Mouse (Mus musculus): ENCODE data around the gene Tbc1d9. TPM values are rescaled to one million over a fixed set of nuclear protein-coding genes. Genes with fewer than 3 reads are reported as not detected.
"Not testable (repeated sequence)": the region's sequence is repeated elsewhere in the genome, so short reads cannot be mapped to it uniquely, and the experiment has no call there.

Tbc1d9 gene
- polyA plus RNA-seq, 1 experiment, result 3.6 TPM

GRCm38 (mm10) chr8:83290176-83290575, 125.0 kb downstream of the Tbc1d9 start, which contains the start of gene Ucp1:
Gene Ucp1, plus strand, starts transcription at chr8:83290352.
- 4% methylated on average over 20 of the region's 20 CpGs for WGBS
- TF ChIP-seq CTCF (IDR thresholded peaks at IDR 0.05; ENCODE audit: control insufficient read depth, insufficient read depth, low read length), result no peak
- no peak for TF ChIP-seq POLR2A (IDR thresholded peaks at IDR 0.05; ENCODE audit: borderline replicate concordance, control insufficient read depth, low read depth, low read length)
- H3K4me1 ChIP-seq (ENCODE audit: control insufficient read depth, insufficient read depth, low read length), result no peaks in the 10 kb centered on the region

DNA sequence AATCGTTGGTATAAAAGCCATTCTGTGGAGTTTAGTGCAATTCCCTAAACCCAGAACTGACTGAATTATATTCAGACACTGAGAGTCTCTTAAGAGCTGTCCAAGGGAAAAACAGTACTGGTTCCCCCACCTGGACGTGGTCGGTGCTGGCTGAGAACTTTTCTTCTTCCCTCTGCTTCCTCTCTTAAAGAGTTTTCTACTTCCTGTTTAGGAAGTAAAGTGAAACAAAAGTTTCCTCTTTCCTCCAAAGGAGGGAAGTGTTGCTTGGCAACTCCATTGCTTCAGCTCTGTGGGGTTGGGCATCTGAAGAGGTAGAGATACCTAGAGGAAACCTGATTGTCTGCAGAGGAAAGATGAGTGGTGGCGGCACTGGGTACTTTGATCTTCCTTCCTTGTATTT, 132.2 kb downstream of the Tbc1d9 start:
- Histone ChIP-seq H3K27ac (ENCODE audit: control insufficient read depth, insufficient read depth, low read depth, low read length, poor library complexity) (no peak overlapping the region), H3K4me1 (ENCODE audit: control insufficient read depth, insufficient read depth, low read length) (no peaks in the 10 kb centered on the region), H3K4me3 (replicated peaks; ENCODE audit: control insufficient read depth, low read depth, low read length) (no peak overlapping the region)
- 38% methylated on average over 4 of the region's 4 CpGs for WGBS
- TF ChIP-seq CTCF (IDR thresholded peaks at IDR 0.05; ENCODE audit: control insufficient read depth, insufficient read depth, low read length) (no peak), POLR2A (IDR thresholded peaks at IDR 0.05; ENCODE audit: borderline replicate concordance, control insufficient read depth, low read depth, low read length) (no peak)

More at GRCm38 (mm10) chr8:83290176-83290575, 125.0 kb downstream of the Tbc1d9 start, which contains the start of gene Ucp1:
- H3K27ac ChIP-seq (ENCODE audit: control insufficient read depth, insufficient read depth, low read depth, low read length, poor library complexity), result no peak within 1 kb of the TSS
- no peak within 1 kb of the TSS for H3K4me3 ChIP-seq (replicated peaks; ENCODE audit: control insufficient read depth, low read depth, low read length)

DNA sequence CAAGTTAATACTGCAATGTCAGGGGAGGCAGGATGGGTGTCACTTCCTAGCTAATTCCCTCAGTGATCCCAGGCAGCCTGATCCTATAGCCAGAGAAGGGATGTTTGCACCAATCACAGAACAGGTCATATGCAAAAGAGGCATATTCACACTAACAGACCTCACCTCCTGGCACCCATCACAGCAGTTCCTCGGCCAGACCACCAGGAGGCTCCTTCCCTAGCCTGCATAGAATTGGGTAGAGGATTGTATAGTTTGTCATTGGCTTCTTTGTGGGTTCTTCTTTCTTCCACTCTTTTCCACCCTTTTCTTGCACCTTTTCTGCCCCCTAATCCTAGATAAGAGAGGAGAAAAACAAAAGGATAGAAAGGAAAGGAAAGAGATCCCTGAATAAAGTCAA, 135.0 kb downstream of the Tbc1d9 start:
- no peak overlapping the region for H3K27ac ChIP-seq (ENCODE audit: control insufficient read depth, insufficient read depth, low read depth, low read length, poor library complexity)
- WGBS, result 43% methylated on average over 1 of the region's 1 CpGs
- TF ChIP-seq CTCF (IDR thresholded peaks at IDR 0.05; ENCODE audit: control insufficient read depth, insufficient read depth, low read length), result peak; percentile 55
- TF ChIP-seq POLR2A (IDR thresholded peaks at IDR 0.05; ENCODE audit: borderline replicate concordance, control insufficient read depth, low read depth, low read length), result no peak
- no peaks in the 10 kb centered on the region for H3K4me1 ChIP-seq (ENCODE audit: control insufficient read depth, insufficient read depth, low read length)
- H3K4me3 ChIP-seq (replicated peaks; ENCODE audit: control insufficient read depth, low read depth, low read length), result no peak overlapping the region

GRCm38 (mm10) chr8:83304946-83305345, 139.8 kb downstream of the Tbc1d9 start:
- Histone ChIP-seq H3K4me1 (ENCODE audit: control insufficient read depth, insufficient read depth, low read length) (no peaks in the 10 kb centered on the region), H3K4me3 (replicated peaks; ENCODE audit: control insufficient read depth, low read depth, low read length) (no peak overlapping the region), H3K27ac (ENCODE audit: control insufficient read depth, insufficient read depth, low read depth, low read length, poor library complexity) (no peak overlapping the region)
- TF ChIP-seq CTCF (IDR thresholded peaks at IDR 0.05; ENCODE audit: control insufficient read depth, insufficient read depth, low read length) (no peak), POLR2A (IDR thresholded peaks at IDR 0.05; ENCODE audit: borderline replicate concordance, control insufficient read depth, low read depth, low read length) (no peak)
- 88% methylated on average over 1 of the region's 1 CpGs for WGBS

GRCm38 (mm10) chr8:83309836-83310235, 144.7 kb downstream of the Tbc1d9 start:
- Histone ChIP-seq H3K27ac (ENCODE audit: control insufficient read depth, insufficient read depth, low read depth, low read length, poor library complexity) (no peak overlapping the region), H3K4me1 (ENCODE audit: control insufficient read depth, insufficient read depth, low read length) (no peaks in the 10 kb centered on the region), H3K4me3 (replicated peaks; ENCODE audit: control insufficient read depth, low read depth, low read length) (no peak overlapping the region)
- TF ChIP-seq POLR2A (IDR thresholded peaks at IDR 0.05; ENCODE audit: borderline replicate concordance, control insufficient read depth, low read depth, low read length), result no peak
- 86% methylated on average over 6 of the region's 6 CpGs for WGBS

DNA sequence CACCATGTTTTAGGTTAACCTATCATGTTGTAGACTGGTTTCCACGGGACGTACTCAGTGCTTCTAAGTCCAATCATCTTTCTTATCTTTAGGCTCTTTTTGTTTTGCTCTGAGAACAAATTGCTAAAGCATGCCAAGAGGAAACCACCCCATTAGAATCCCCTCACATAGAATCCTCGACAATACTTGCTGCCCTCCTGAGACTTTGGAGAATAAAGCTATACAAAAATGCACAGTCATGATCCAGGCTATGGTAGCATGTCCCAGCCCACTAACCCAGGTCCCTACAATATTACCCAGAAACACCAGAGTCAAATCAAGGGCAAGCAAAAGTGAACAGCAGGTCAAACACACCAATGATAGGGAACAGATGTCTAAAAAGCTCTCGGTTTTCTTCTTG, 149.9 kb downstream of the Tbc1d9 start:
- H3K4me3 ChIP-seq (replicated peaks; ENCODE audit: control insufficient read depth, low read depth, low read length); H3K27ac ChIP-seq (ENCODE audit: control insufficient read depth, insufficient read depth, low read depth, low read length, poor library complexity); H3K4me1 ChIP-seq (ENCODE audit: control insufficient read depth, insufficient read depth, low read length): not testable (repeated sequence)
- 86% methylated on average over 4 of the region's 4 CpGs for WGBS

GRCm38 (mm10) chr8:83315691-83316090, 150.5 kb downstream of the Tbc1d9 start:
- no peak for TF ChIP-seq CTCF (IDR thresholded peaks at IDR 0.05; ENCODE audit: control insufficient read depth, insufficient read depth, low read length)
- no peak for TF ChIP-seq POLR2A (IDR thresholded peaks at IDR 0.05; ENCODE audit: borderline replicate concordance, control insufficient read depth, low read depth, low read length)
- WGBS, result 91% methylated on average over 2 of the region's 2 CpGs
- H3K4me3 ChIP-seq (replicated peaks; ENCODE audit: control insufficient read depth, low read depth, low read length), result no peak overlapping the region
- no peaks in the 10 kb centered on the region for H3K4me1 ChIP-seq (ENCODE audit: control insufficient read depth, insufficient read depth, low read length)
- H3K27ac ChIP-seq (ENCODE audit: control insufficient read depth, insufficient read depth, low read depth, low read length, poor library complexity), result no peak overlapping the region

DNA sequence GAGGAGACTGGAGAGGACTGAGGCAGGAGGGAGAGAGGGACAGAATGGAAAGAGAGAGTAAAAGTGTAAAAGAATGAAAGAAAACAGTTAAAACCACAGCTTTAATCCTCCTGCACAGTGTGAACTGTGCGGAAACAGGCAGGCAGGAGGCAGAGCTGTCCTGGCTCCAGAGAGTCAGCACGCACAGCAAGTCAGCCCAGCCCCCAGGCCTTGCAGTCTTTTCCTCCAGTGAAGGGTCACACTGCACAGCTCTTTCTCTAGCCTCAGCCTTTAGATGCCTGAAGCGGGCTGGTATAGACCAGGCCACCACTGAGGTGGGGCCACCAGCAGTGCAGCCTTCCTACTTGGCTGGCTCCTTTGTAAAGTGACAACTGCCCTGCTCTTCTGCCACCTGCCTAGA, 155.4 kb downstream of the Tbc1d9 start:
- TF ChIP-seq POLR2A (IDR thresholded peaks at IDR 0.05; ENCODE audit: borderline replicate concordance, control insufficient read depth, low read depth, low read length) (no peak), CTCF (IDR thresholded peaks at IDR 0.05; ENCODE audit: control insufficient read depth, insufficient read depth, low read length) (no peak)
- 91% methylated on average over 3 of the region's 3 CpGs for WGBS

GRCm38 (mm10) chr8:83322374-83322773, 157.2 kb downstream of the Tbc1d9 start:
- no peak overlapping the region for H3K27ac ChIP-seq (ENCODE audit: control insufficient read depth, insufficient read depth, low read depth, low read length, poor library complexity)
- H3K4me3 ChIP-seq (replicated peaks; ENCODE audit: control insufficient read depth, low read depth, low read length), result no peak overlapping the region
- no peaks in the 10 kb centered on the region for H3K4me1 ChIP-seq (ENCODE audit: control insufficient read depth, insufficient read depth, low read length)
- 90% methylated on average over 6 of the region's 6 CpGs for WGBS
- TF ChIP-seq POLR2A (IDR thresholded peaks at IDR 0.05; ENCODE audit: borderline replicate concordance, control insufficient read depth, low read depth, low read length) (no peak), CTCF (IDR thresholded peaks at IDR 0.05; ENCODE audit: control insufficient read depth, insufficient read depth, low read length) (no peak)

More for the DNA sequence above, 155.4 kb downstream of the Tbc1d9 start:
- Histone ChIP-seq H3K4me3 (replicated peaks; ENCODE audit: control insufficient read depth, low read depth, low read length) (no peak overlapping the region), H3K27ac (ENCODE audit: control insufficient read depth, insufficient read depth, low read depth, low read length, poor library complexity) (no peak overlapping the region), H3K4me1 (ENCODE audit: control insufficient read depth, insufficient read depth, low read length) (no peaks in the 10 kb centered on the region)

Other genes starting within 250 kb of the Tbc1d9 start
- not detected in 2 replicates for gene Gm10645, start 818 bp downstream of the Tbc1d9 start, polyA plus RNA-seq (2011; ENCODE audit: insufficient read depth, insufficient read length, low replicate concordance, missing spikeins)
- gene Ucp1, start 125.0 kb downstream of the Tbc1d9 start, polyA plus RNA-seq (2011; ENCODE audit: insufficient read depth, insufficient read length, low replicate concordance, missing spikeins), result not detected in 2 replicates
- gene Elmod2, start 167.1 kb downstream of the Tbc1d9 start, polyA plus RNA-seq (2011; ENCODE audit: insufficient read depth, insufficient read length, low replicate concordance, missing spikeins), result 2.9 and 4.3 TPM in 2 replicates
- gene Mgat4d, start 183.1 kb downstream of the Tbc1d9 start, polyA plus RNA-seq (2011; ENCODE audit: insufficient read depth, insufficient read length, low replicate concordance, missing spikeins), result not detected in 2 replicates
- gene Clgn, start 224.5 kb downstream of the Tbc1d9 start, polyA plus RNA-seq (2011; ENCODE audit: insufficient read depth, insufficient read length, low replicate concordance, missing spikeins), result 1.1 and 2.6 TPM in 2 replicates

All from bone marrow, adult 2 months (tissue).